Mouse (Mus musculus) kidney, adult 18-20 months (tissue): Measurements from ENCODE around the gene Rsrp1.

Source experiments
- DNase-seq: peaks from one replicate; pipeline ENCODE4 v3.0.0; 2021

Rsrp1 gene

DNA sequence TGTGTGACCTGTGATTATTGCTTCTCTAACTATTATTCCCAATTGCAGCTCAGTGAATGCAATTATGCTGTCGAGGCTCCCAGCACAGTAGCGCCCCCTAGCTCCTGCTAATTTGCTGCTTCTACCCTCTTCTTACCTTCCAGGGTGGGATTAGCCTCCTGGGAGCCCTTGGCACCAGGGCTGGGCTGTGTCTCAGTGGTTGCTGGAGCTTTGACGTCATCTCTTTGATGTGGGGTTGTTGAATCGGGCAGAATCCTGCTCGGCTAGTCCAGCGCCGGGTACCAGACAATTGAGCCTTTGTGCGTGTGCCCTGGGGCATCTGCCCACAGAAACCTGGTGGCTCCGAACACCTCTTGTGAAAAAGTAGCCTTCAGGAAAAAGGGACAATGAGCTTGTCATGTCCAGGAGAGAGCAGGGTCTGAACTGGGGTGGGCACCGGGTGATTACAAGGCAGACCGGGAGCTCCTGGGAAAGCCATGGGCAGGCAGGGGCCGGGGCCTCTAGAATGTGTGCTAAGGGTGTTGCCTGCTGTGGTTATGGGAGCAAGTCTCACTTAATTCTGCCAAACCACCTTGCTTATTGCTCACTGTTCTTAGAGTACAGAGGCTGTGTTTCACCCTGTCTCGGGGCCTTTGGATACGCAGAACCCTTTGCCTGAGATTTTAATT is 52.0 kb downstream of the Rsrp1 start:
- no peak for DNase-seq

DNA sequence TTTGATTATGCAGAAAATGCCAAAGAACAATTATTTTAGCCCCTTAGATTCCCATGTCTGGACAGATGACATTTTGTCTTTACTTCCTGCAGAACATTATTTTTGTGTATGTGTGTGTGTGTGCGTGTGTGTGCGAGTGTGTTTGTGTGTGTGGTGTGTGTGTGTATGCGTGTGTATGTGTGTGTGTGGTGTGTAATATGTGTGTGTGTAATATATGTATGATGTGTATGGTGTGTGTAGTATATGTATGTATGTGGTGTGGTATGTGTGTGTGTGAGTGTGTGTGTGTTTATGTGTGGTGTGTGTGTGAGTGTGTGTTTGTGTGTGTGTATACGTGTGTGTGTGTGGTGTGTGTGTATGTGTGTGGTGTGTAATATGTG is 52.5 kb downstream of the Rsrp1 start:
- DNase-seq: no peak
